Mouse (Mus musculus): ENCODE data around the gene Cnn3. TPM values are rescaled to one million over a fixed set of nuclear protein-coding genes. Genes with fewer than 3 reads are reported as not detected.

Gene Cnn3
- polyA plus RNA-seq, 1 experiment from 2014 or later = 567 TPM

DNA sequence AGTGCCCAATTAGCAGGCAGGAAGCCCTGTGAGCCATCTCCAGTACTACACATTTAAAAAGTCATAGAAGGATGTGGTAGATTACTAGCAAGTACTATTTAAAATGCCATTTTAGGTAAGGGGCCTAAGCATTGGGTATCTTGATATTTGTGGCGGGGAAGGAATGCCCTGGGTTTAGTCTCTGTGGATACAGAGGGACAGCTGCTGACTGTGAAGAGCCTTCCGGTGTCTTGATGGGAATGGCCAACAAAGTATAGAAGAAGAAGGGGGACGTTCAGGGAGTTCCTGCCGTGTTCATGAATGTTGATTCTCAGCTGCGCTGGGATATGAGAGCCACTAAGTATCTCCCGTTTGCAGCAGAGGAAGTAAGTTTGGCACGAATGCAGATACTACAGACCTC, 10.8 kb downstream of the Cnn3 start:
- Histone ChIP-seq H3K9me3 (ENCODE audit: control insufficient read depth, low read length) (no peaks in the 10 kb centered on the region), H3K27me3 (replicated peaks; ENCODE audit: control insufficient read depth, insufficient read depth, low read length) (no peaks in the 10 kb centered on the region), H3K9ac (ENCODE audit: low read length) (no peak overlapping the region), H3K4me2 (ENCODE audit: low read length) (no peak overlapping the region), H3K4me1 (replicated peaks; ENCODE audit: control insufficient read depth, insufficient read depth, low read length) (peaks cover 68% of the 10 kb centered on the region), H3K4me3 (ENCODE audit: low read depth, low read length) (no peak overlapping the region), H3K27ac (ENCODE audit: low read depth) (no peak overlapping the region), H3K36me3 (ENCODE audit: control insufficient read depth, insufficient read depth, low read length) (peaks cover 23% of the 10 kb centered on the region; the same call in 1 of the 2 replicates)
- ATAC-seq (replicated peaks; ENCODE audit: low FRiP score, low TSS enrichment, low read depth) = no peak
- WGBS = 79% methylated on average over 7 of the region's 7 CpGs
- DNase-seq (ENCODE audit: low spot score) = no peak

GRCm38 (mm10) chr3:121437996-121438395, 11.7 kb downstream of the Cnn3 start:
- no peak overlapping the region for H3K4me3 ChIP-seq (ENCODE audit: low read depth, low read length)
- H3K27ac ChIP-seq (ENCODE audit: low read depth) = no peak overlapping the region
- H3K9me3 ChIP-seq (ENCODE audit: control insufficient read depth, low read length) = no peaks in the 10 kb centered on the region
- H3K4me2 ChIP-seq (ENCODE audit: low read length) = no peak overlapping the region
- ATAC-seq (replicated peaks; ENCODE audit: low FRiP score, low TSS enrichment, low read depth) (no peak), DNase-seq (ENCODE audit: low spot score) (no peak)
- 65% methylated on average over 7 of the region's 7 CpGs for whole genome bisulfite sequencing
- no peak overlapping the region for H3K9ac ChIP-seq (ENCODE audit: low read length)
- no peaks in the 10 kb centered on the region for H3K27me3 ChIP-seq (replicated peaks; ENCODE audit: control insufficient read depth, insufficient read depth, low read length)
- H3K36me3 ChIP-seq (ENCODE audit: control insufficient read depth, insufficient read depth, low read length) = peaks cover 29% of the 10 kb centered on the region; the same call in 1 of the 2 replicates
- H3K4me1 ChIP-seq (replicated peaks; ENCODE audit: control insufficient read depth, insufficient read depth, low read length) = peaks cover 66% of the 10 kb centered on the region

- WGBS = 69% methylated on average over 11 of the region's 11 CpGs
- H3K4me1 ChIP-seq (replicated peaks; ENCODE audit: control insufficient read depth, insufficient read depth, low read length) = peaks cover 51% of the 10 kb centered on the region
- H3K9me3 ChIP-seq (ENCODE audit: control insufficient read depth, low read length) = peaks cover 2% of the 10 kb centered on the region; the same call in 1 of the 2 replicates
- ATAC-seq (replicated peaks; ENCODE audit: low FRiP score, low TSS enrichment, low read depth) (no peak), DNase-seq (ENCODE audit: low spot score) (no peak)
- no peak overlapping the region for H3K27ac ChIP-seq (ENCODE audit: low read depth)
- H3K4me3 ChIP-seq (ENCODE audit: low read depth, low read length) = no peak overlapping the region
- no peaks in the 10 kb centered on the region for H3K27me3 ChIP-seq (replicated peaks; ENCODE audit: control insufficient read depth, insufficient read depth, low read length)
- H3K4me2 ChIP-seq (ENCODE audit: low read length) = no peak overlapping the region
- no peak overlapping the region for H3K9ac ChIP-seq (ENCODE audit: low read length)
- H3K36me3 ChIP-seq (ENCODE audit: control insufficient read depth, insufficient read depth, low read length) = peaks cover 33% of the 10 kb centered on the region; the same call in 1 of the 2 replicates
These were observed 13.4 kb downstream of the Cnn3 start for GRCm38 (mm10) chr3:121439623-121440161.

GRCm38 (mm10) chr3:121441504-121441903, 15.2 kb downstream of the Cnn3 start:
- ATAC-seq (replicated peaks; ENCODE audit: low FRiP score, low TSS enrichment, low read depth) = no peak
- peaks cover 40% of the 10 kb centered on the region for H3K4me1 ChIP-seq (replicated peaks; ENCODE audit: control insufficient read depth, insufficient read depth, low read length)
- WGBS = 80% methylated on average over 12 of the region's 12 CpGs

GRCm38 (mm10) chr3:121442288-121442687, 16.0 kb downstream of the Cnn3 start:
- WGBS = 84% methylated on average over 5 of the region's 5 CpGs
- H3K4me1 ChIP-seq (replicated peaks; ENCODE audit: control insufficient read depth, insufficient read depth, low read length) = peaks cover 34% of the 10 kb centered on the region

More at GRCm38 (mm10) chr3:121441504-121441903, 15.2 kb downstream of the Cnn3 start:
- no peak overlapping the region for H3K4me3 ChIP-seq (ENCODE audit: low read depth, low read length)
- H3K27ac ChIP-seq (ENCODE audit: low read depth) = no peak overlapping the region
- DNase-seq (ENCODE audit: low spot score) = no peak
- H3K4me2 ChIP-seq (ENCODE audit: low read length) = no peak overlapping the region
- no peaks in the 10 kb centered on the region for H3K27me3 ChIP-seq (replicated peaks; ENCODE audit: control insufficient read depth, insufficient read depth, low read length)
- H3K36me3 ChIP-seq (ENCODE audit: control insufficient read depth, insufficient read depth, low read length) = peaks cover 30% of the 10 kb centered on the region; the same call in 1 of the 2 replicates
- H3K9ac ChIP-seq (ENCODE audit: low read length) = no peak overlapping the region
- H3K9me3 ChIP-seq (ENCODE audit: control insufficient read depth, low read length) = peaks cover 3% of the 10 kb centered on the region; the same call in 1 of the 2 replicates

GRCm38 (mm10) chr3:121443861-121444271, 17.6 kb downstream of the Cnn3 start:
- no peak overlapping the region for H3K4me2 ChIP-seq (ENCODE audit: low read length)
- no peak for ATAC-seq (replicated peaks; ENCODE audit: low FRiP score, low TSS enrichment, low read depth)
- peaks cover 3% of the 10 kb centered on the region; the same call in 1 of the 2 replicates for H3K9me3 ChIP-seq (ENCODE audit: control insufficient read depth, low read length)
- H3K27ac ChIP-seq (ENCODE audit: low read depth) = no peak overlapping the region
- H3K4me3 ChIP-seq (ENCODE audit: low read depth, low read length) = no peak overlapping the region
- no peak overlapping the region for H3K9ac ChIP-seq (ENCODE audit: low read length)
- 69% methylated on average over 4 of the region's 4 CpGs for WGBS
- DNase-seq (ENCODE audit: low spot score) = no peak
- H3K4me1 ChIP-seq (replicated peaks; ENCODE audit: control insufficient read depth, insufficient read depth, low read length) = peaks cover 32% of the 10 kb centered on the region
- H3K27me3 ChIP-seq (replicated peaks; ENCODE audit: control insufficient read depth, insufficient read depth, low read length) = no peaks in the 10 kb centered on the region
- peaks cover 29% of the 10 kb centered on the region; the same call in 1 of the 2 replicates for H3K36me3 ChIP-seq (ENCODE audit: control insufficient read depth, insufficient read depth, low read length)

More at GRCm38 (mm10) chr3:121442288-121442687, 16.0 kb downstream of the Cnn3 start:
- Histone ChIP-seq H3K9me3 (ENCODE audit: control insufficient read depth, low read length) (peaks cover 3% of the 10 kb centered on the region; the same call in 1 of the 2 replicates), H3K9ac (ENCODE audit: low read length) (no peak overlapping the region), H3K27ac (ENCODE audit: low read depth) (no peak overlapping the region), H3K36me3 (ENCODE audit: control insufficient read depth, insufficient read depth, low read length) (peaks cover 28% of the 10 kb centered on the region; the same call in 1 of the 2 replicates), H3K27me3 (replicated peaks; ENCODE audit: control insufficient read depth, insufficient read depth, low read length) (no peaks in the 10 kb centered on the region), H3K4me2 (ENCODE audit: low read length) (no peak overlapping the region), H3K4me3 (ENCODE audit: low read depth, low read length) (no peak overlapping the region)
- no peak for ATAC-seq (replicated peaks; ENCODE audit: low FRiP score, low TSS enrichment, low read depth)
- no peak for DNase-seq (ENCODE audit: low spot score)

GRCm38 (mm10) chr3:121444414-121444813, 18.1 kb downstream of the Cnn3 start:
- 94% methylated on average over 6 of the region's 6 CpGs for WGBS

GRCm38 (mm10) chr3:121446454-121446853, 20.2 kb downstream of the Cnn3 start:
- ATAC-seq (replicated peaks; ENCODE audit: low FRiP score, low TSS enrichment, low read depth) (no peak), DNase-seq (ENCODE audit: low spot score) (no peak)
- Histone ChIP-seq H3K9ac (ENCODE audit: low read length) (no peak overlapping the region), H3K4me3 (ENCODE audit: low read depth, low read length) (no peak overlapping the region), H3K9me3 (ENCODE audit: control insufficient read depth, low read length) (peaks cover 3% of the 10 kb centered on the region; the same call in 1 of the 2 replicates), H3K4me1 (replicated peaks; ENCODE audit: control insufficient read depth, insufficient read depth, low read length) (peaks cover 21% of the 10 kb centered on the region), H3K4me2 (ENCODE audit: low read length) (no peak overlapping the region), H3K36me3 (ENCODE audit: control insufficient read depth, insufficient read depth, low read length) (peaks cover 38% of the 10 kb centered on the region), H3K27ac (ENCODE audit: low read depth) (no peak overlapping the region), H3K27me3 (replicated peaks; ENCODE audit: control insufficient read depth, insufficient read depth, low read length) (no peaks in the 10 kb centered on the region)
- 62% methylated on average over 8 of the region's 8 CpGs for WGBS

More at GRCm38 (mm10) chr3:121444414-121444813, 18.1 kb downstream of the Cnn3 start:
- no peak overlapping the region for H3K9ac ChIP-seq (ENCODE audit: low read length)
- no peak for DNase-seq (ENCODE audit: low spot score)
- no peak overlapping the region for H3K4me3 ChIP-seq (ENCODE audit: low read depth, low read length)
- no peaks in the 10 kb centered on the region for H3K27me3 ChIP-seq (replicated peaks; ENCODE audit: control insufficient read depth, insufficient read depth, low read length)
- H3K36me3 ChIP-seq (ENCODE audit: control insufficient read depth, insufficient read depth, low read length) = peaks cover 30% of the 10 kb centered on the region
- H3K4me1 ChIP-seq (replicated peaks; ENCODE audit: control insufficient read depth, insufficient read depth, low read length) = peaks cover 32% of the 10 kb centered on the region
- no peak overlapping the region for H3K4me2 ChIP-seq (ENCODE audit: low read length)
- peaks cover 3% of the 10 kb centered on the region; the same call in 1 of the 2 replicates for H3K9me3 ChIP-seq (ENCODE audit: control insufficient read depth, low read length)
- ATAC-seq (replicated peaks; ENCODE audit: low FRiP score, low TSS enrichment, low read depth) = no peak
- no peak overlapping the region for H3K27ac ChIP-seq (ENCODE audit: low read depth)

DNA sequence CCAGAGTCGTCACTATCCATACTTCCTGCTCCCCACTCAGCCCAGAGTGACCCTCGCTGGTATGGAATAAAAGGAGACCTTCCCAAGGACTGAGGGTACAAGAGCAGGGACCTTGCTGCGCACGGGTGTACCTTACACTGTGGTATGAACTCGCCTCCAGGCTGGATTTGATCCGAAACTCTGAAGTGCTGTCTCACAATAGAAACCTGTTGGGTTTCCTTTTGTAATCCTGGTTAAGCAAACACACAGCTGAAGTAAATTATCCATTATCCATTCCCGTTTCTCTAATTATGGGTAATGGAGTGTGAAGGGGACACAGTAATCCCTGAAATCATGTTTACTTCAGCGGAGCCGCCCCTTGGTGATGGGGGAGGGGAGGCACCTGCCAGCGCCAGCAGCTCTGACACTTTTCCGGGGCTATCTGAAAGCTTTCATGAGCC, 21.8 kb downstream of the Cnn3 start:
- H3K4me3 ChIP-seq (ENCODE audit: low read depth, low read length) = no peak overlapping the region
- 48% methylated on average over 11 of the region's 11 CpGs for WGBS

More for the DNA sequence above, 21.8 kb downstream of the Cnn3 start:
- peaks cover 3% of the 10 kb centered on the region; the same call in 1 of the 2 replicates for H3K9me3 ChIP-seq (ENCODE audit: control insufficient read depth, low read length)
- H3K27ac ChIP-seq (ENCODE audit: low read depth) = no peak overlapping the region
- H3K36me3 ChIP-seq (ENCODE audit: control insufficient read depth, insufficient read depth, low read length) = peaks cover 42% of the 10 kb centered on the region
- no peak overlapping the region for H3K4me2 ChIP-seq (ENCODE audit: low read length)
- peaks cover 16% of the 10 kb centered on the region for H3K4me1 ChIP-seq (replicated peaks; ENCODE audit: control insufficient read depth, insufficient read depth, low read length)
- DNase-seq (ENCODE audit: low spot score) (no peak), ATAC-seq (replicated peaks; ENCODE audit: low FRiP score, low TSS enrichment, low read depth) (no peak; the same call in 1 of the 2 replicates)
- H3K27me3 ChIP-seq (replicated peaks; ENCODE audit: control insufficient read depth, insufficient read depth, low read length) = no peaks in the 10 kb centered on the region
- no peak overlapping the region for H3K9ac ChIP-seq (ENCODE audit: low read length)

Measured in intestine, embryonic 14.5 days (tissue).